Mouse (Mus musculus) cerebellum, adult 2 months (tissue): ENCODE measurements at regions not wholly inside any gene's neighbourhood (a gene's known extent, or its start where the extent isn't known, plus 50 kb on each side); places are given as distances from the start of the nearest gene placed in this dataset.

Experiments
- CTCF ChIP-seq: fragments of 200-500 bp; IDR thresholded peaks from 2 replicates; pipeline ENCODE4 v1.5.1; 2011; ENCODE audit warnings: low read depth, mild to moderate bottlenecking, control low read depth, low read length, moderate library complexity, borderline replicate concordance; ENCODE audit not compliant: insufficient read depth
- POLR2A ChIP-seq: fragments of 200-500 bp; IDR thresholded peaks from 2 replicates; pipeline ENCODE4 v1.6.1; 2011; ENCODE audit warnings: low read length, control low read depth, borderline replicate concordance; ENCODE audit not compliant: insufficient read depth

DNA sequence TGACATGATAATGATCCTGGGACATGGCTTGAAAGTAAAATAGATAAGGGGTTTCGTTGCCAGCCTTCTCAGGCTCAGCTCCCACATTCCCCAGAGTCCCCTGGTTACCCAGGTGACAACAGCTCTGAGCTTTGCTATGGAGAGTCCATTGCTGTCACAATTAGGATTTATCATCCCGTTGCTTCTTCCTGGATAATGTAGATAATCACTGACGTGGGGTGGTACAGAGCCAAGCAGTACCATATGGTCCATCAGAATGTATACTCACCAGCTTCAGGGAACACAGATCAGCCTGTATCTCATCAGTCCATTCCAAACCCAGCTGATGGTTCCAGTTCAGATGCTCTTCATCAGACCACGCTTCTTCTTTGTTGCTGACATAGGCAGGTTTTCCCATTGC lies 145.7 kb upstream of the Sfrp2 start:
- TF ChIP-seq POLR2A = no peak
- TF ChIP-seq CTCF = no peak
